Mouse (Mus musculus): ENCODE measurements at regions not wholly inside any gene's neighbourhood (a gene's known extent, or its start where the extent isn't known, plus 50 kb on each side); places are given as distances from the start of the nearest gene placed in this dataset.

GRCm38 (mm10) chr3:149076928-149077551 is 86.7 kb upstream of the Adgrl2 start:
- intact Hi-C loops (cut with DNase I), result no loop called here
- DNase-seq, result no peak
- TF ChIP-seq POLR2A (IDR thresholded peaks at IDR 0.05; ENCODE audit: insufficient read depth, low read depth, low read length) (no peak), CTCF (IDR thresholded peaks at IDR 0.05) (no peak), EP300 (IDR thresholded peaks at IDR 0.05; ENCODE audit: insufficient read depth, low read depth, low read length) (no peak)
- WGBS, result 73% methylated on average over 21 of the region's 21 CpGs
- Histone ChIP-seq H3K4me3 (no peak overlapping the region), H3K9ac (ENCODE audit: low read depth, low read length) (no peak overlapping the region), H3K4me1 (ENCODE audit: control insufficient read depth, insufficient read depth, low read length) (peaks cover 2% of the 10 kb centered on the region; the same call in 1 of the 2 replicates), H3K36me3 (ENCODE audit: control insufficient read depth, insufficient read depth, low read length) (no peaks in the 10 kb centered on the region), H3K79me2 (replicated peaks; ENCODE audit: control insufficient read depth, insufficient read depth, low read length) (no peaks in the 10 kb centered on the region), H3K27ac (no peak overlapping the region), H3K27me3 (ENCODE audit: control insufficient read depth, insufficient read depth, low read length) (no peaks in the 10 kb centered on the region)

- DNase-seq, result no peak
- no peaks in the 10 kb centered on the region for H3K36me3 ChIP-seq (ENCODE audit: control insufficient read depth, insufficient read depth, low read length)
- H3K4me1 ChIP-seq (ENCODE audit: control insufficient read depth, insufficient read depth, low read length), result peaks cover 2% of the 10 kb centered on the region; the same call in 1 of the 2 replicates
- H3K27me3 ChIP-seq (ENCODE audit: control insufficient read depth, insufficient read depth, low read length), result no peaks in the 10 kb centered on the region
- intact Hi-C loops (cut with DNase I), result no loop called here
- H3K79me2 ChIP-seq (replicated peaks; ENCODE audit: control insufficient read depth, insufficient read depth, low read length), result no peaks in the 10 kb centered on the region
- no peak for TF ChIP-seq EP300 (IDR thresholded peaks at IDR 0.05; ENCODE audit: insufficient read depth, low read depth, low read length)
- TF ChIP-seq POLR2A (IDR thresholded peaks at IDR 0.05; ENCODE audit: insufficient read depth, low read depth, low read length), result no peak
- TF ChIP-seq CTCF (IDR thresholded peaks at IDR 0.05), result no peak
- H3K4me3 ChIP-seq, result no peak overlapping the region
- no peak overlapping the region for H3K9ac ChIP-seq (ENCODE audit: low read depth, low read length)
- 78% methylated on average over 5 of the region's 5 CpGs for WGBS
- H3K27ac ChIP-seq, result no peak overlapping the region
Measured at GRCm38 (mm10) chr3:149075488-149075851, 85.1 kb upstream of the Adgrl2 start.

GRCm38 (mm10) chr3:149074658-149075487 is 84.5 kb upstream of the Adgrl2 start:
- WGBS, result 81% methylated on average over 27 of the region's 27 CpGs
- DNase-seq, result no peak
- no peaks in the 10 kb centered on the region for H3K27me3 ChIP-seq (ENCODE audit: control insufficient read depth, insufficient read depth, low read length)
- no peak overlapping the region for H3K27ac ChIP-seq
- peaks cover 4% of the 10 kb centered on the region; the same call in 1 of the 2 replicates for H3K4me1 ChIP-seq (ENCODE audit: control insufficient read depth, insufficient read depth, low read length)
- no peaks in the 10 kb centered on the region for H3K36me3 ChIP-seq (ENCODE audit: control insufficient read depth, insufficient read depth, low read length)
- H3K9ac ChIP-seq (ENCODE audit: low read depth, low read length), result no peak overlapping the region
- no peak overlapping the region for H3K4me3 ChIP-seq
- H3K79me2 ChIP-seq (replicated peaks; ENCODE audit: control insufficient read depth, insufficient read depth, low read length), result no peaks in the 10 kb centered on the region
- TF ChIP-seq CTCF (IDR thresholded peaks at IDR 0.05) (no peak), POLR2A (IDR thresholded peaks at IDR 0.05; ENCODE audit: insufficient read depth, low read depth, low read length) (no peak), EP300 (IDR thresholded peaks at IDR 0.05; ENCODE audit: insufficient read depth, low read depth, low read length) (no peak)
- intact Hi-C loops (cut with DNase I), result loop anchor here (5.0 kb wide), 1 partner anchor 83 kb away; the partner anchor contains the start of gene Adgrl2

GRCm38 (mm10) chr3:149070201-149070600 is 79.8 kb upstream of the Adgrl2 start:
- 52% methylated on average over 7 of the region's 7 CpGs for WGBS
- H3K27me3 ChIP-seq (ENCODE audit: control insufficient read depth, insufficient read depth, low read length), result no peaks in the 10 kb centered on the region
- no peaks in the 10 kb centered on the region for H3K36me3 ChIP-seq (ENCODE audit: control insufficient read depth, insufficient read depth, low read length)
- intact Hi-C loops (cut with DNase I), result loop anchor here (2.0 to 5.0 kb wide), 2 partner anchors 31 to 78 kb away; partner anchors contain the start of gene Adgrl2
- H3K4me1 ChIP-seq (ENCODE audit: control insufficient read depth, insufficient read depth, low read length), result peaks cover 4% of the 10 kb centered on the region; the same call in 1 of the 2 replicates
- H3K79me2 ChIP-seq (replicated peaks; ENCODE audit: control insufficient read depth, insufficient read depth, low read length), result no peaks in the 10 kb centered on the region
- DNase-seq, result peak in 1 of 2 experiments; percentile 16
- TF ChIP-seq POLR2A (IDR thresholded peaks at IDR 0.05; ENCODE audit: insufficient read depth, low read depth, low read length) (no peak), EP300 (IDR thresholded peaks at IDR 0.05; ENCODE audit: insufficient read depth, low read depth, low read length) (no peak), CTCF (IDR thresholded peaks at IDR 0.05) (no peak)
- no peak overlapping the region for H3K27ac ChIP-seq
- H3K9ac ChIP-seq (ENCODE audit: low read depth, low read length), result no peak overlapping the region
- H3K4me3 ChIP-seq, result no peak overlapping the region

- no peaks in the 10 kb centered on the region for H3K79me2 ChIP-seq (replicated peaks; ENCODE audit: control insufficient read depth, insufficient read depth, low read length)
- peaks cover 4% of the 10 kb centered on the region; the same call in 1 of the 2 replicates for H3K4me1 ChIP-seq (ENCODE audit: control insufficient read depth, insufficient read depth, low read length)
- TF ChIP-seq EP300 (IDR thresholded peaks at IDR 0.05; ENCODE audit: insufficient read depth, low read depth, low read length) (no peak), POLR2A (IDR thresholded peaks at IDR 0.05; ENCODE audit: insufficient read depth, low read depth, low read length) (no peak), CTCF (IDR thresholded peaks at IDR 0.05) (no peak)
- DNase-seq, result no peak
- no peaks in the 10 kb centered on the region for H3K36me3 ChIP-seq (ENCODE audit: control insufficient read depth, insufficient read depth, low read length)
- intact Hi-C loops (cut with DNase I), result no loop called here
- no peak overlapping the region for H3K4me3 ChIP-seq
- H3K27ac ChIP-seq, result no peak overlapping the region
- H3K9ac ChIP-seq (ENCODE audit: low read depth, low read length), result no peak overlapping the region
- 90% methylated on average over 9 of the region's 9 CpGs for WGBS
- H3K27me3 ChIP-seq (ENCODE audit: control insufficient read depth, insufficient read depth, low read length), result no peaks in the 10 kb centered on the region
Measured at GRCm38 (mm10) chr3:149069436-149069835, 79.1 kb upstream of the Adgrl2 start.

GRCm38 (mm10) chr3:149068821-149069220 is 78.5 kb upstream of the Adgrl2 start:
- no peak for TF ChIP-seq CTCF (IDR thresholded peaks at IDR 0.05)
- no peak for TF ChIP-seq POLR2A (IDR thresholded peaks at IDR 0.05; ENCODE audit: insufficient read depth, low read depth, low read length)
- TF ChIP-seq EP300 (IDR thresholded peaks at IDR 0.05; ENCODE audit: insufficient read depth, low read depth, low read length), result no peak
- DNase-seq, result no peak
- no peak overlapping the region for H3K4me3 ChIP-seq
- H3K27ac ChIP-seq, result no peak overlapping the region
- intact Hi-C loops (cut with DNase I), result no loop called here
- no peak overlapping the region for H3K9ac ChIP-seq (ENCODE audit: low read depth, low read length)
- H3K4me1 ChIP-seq (ENCODE audit: control insufficient read depth, insufficient read depth, low read length), result peaks cover 4% of the 10 kb centered on the region; the same call in 1 of the 2 replicates
- no peaks in the 10 kb centered on the region for H3K36me3 ChIP-seq (ENCODE audit: control insufficient read depth, insufficient read depth, low read length)
- no peaks in the 10 kb centered on the region for H3K27me3 ChIP-seq (ENCODE audit: control insufficient read depth, insufficient read depth, low read length)
- H3K79me2 ChIP-seq (replicated peaks; ENCODE audit: control insufficient read depth, insufficient read depth, low read length), result no peaks in the 10 kb centered on the region
- WGBS, result 89% methylated on average over 7 of the region's 7 CpGs
